Mouse (Mus musculus): Measurements from ENCODE around the gene Pcdh20.

Pcdh20 gene

DNA sequence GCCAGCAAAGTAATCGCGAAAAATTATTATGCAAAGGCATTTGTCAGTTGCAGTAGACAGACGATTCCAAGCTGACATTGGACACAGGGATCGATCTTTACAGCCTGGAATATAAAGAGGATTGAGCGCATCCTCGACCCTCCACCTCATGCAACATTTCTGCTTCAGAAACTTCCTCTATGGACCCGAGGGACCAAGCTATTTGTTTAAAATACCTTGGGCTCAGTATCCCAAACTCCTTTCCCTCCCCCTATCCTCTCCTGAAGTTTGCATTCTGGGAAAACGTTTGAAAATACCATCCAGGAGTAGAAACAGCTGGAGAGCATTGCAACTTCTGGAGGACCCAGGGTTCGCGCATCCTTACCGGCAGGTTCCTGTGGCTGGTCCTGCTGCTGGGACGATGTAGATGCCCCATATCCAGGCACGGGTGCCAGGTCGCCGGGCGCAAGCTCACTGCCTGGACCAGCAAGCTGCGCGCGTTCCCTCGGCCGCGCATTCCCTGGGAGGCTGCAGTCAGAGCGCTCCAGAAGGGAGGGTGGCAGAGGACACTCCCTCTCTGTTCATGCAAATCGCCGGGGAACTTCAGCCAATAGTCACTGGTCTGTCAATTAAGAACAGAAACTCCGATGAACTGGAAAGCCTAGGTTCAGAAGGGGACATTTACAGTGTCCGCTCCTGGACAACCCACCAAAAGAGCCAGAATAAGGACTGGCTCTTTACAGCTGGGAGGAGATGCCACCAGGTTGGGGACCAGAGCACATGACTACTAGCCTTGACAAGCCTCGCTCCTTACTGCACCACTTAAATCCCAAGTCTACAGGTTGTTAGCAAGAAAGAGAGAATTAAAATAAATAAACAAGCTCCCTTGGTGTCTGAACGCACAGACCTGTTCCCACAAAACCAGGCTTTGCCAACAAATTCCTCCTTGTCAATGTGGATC is at the start of gene Pcdh20:
TSS of gene Pcdh20 (minus strand) at position 902 of the 940 bp plus-strand sequence.
- peak; percentile 9 for DNase-seq (ENCODE audit: low spot score)

DNA sequence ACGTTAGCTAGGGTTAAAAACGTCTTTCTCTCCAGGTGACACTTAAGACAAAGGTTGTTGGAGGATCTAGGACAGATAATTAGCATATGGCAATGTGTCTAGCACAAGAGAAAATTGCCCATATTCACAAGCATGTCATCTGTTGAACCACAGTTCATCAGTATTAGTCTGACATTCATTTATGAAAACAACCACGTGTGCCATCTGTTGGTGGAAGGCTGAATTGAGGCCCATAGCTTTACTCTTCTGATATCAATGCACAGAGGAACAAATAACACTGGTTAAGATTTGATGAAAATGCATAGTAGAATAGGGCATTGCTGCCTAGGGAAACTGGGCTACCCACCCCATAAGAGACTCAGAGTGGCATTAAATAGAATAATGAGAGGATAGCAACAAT is 8.7 kb upstream of the Pcdh20 start:
- no peak for DNase-seq (ENCODE audit: low spot score)

DNA sequence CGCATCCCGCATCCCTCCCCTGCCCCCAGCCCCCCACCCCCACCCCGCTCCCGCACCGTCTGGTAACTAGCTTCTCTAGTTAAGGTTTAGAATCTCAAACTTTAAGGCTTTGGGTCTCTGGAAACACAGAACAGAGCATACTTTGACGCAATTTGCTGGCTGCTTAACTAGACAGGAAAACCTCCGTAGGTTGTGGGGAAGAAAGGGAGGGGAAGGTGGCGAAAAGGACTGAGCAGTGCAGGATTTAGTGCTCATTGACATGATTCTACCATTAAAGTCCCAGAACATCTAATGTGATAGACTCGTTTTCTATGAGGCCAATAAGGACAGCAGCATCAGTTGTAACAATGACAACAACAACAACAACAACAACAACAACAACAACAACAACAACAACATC is 1.2 kb downstream of the Pcdh20 start:
- no peak for DNase-seq (ENCODE audit: low spot score)

DNA sequence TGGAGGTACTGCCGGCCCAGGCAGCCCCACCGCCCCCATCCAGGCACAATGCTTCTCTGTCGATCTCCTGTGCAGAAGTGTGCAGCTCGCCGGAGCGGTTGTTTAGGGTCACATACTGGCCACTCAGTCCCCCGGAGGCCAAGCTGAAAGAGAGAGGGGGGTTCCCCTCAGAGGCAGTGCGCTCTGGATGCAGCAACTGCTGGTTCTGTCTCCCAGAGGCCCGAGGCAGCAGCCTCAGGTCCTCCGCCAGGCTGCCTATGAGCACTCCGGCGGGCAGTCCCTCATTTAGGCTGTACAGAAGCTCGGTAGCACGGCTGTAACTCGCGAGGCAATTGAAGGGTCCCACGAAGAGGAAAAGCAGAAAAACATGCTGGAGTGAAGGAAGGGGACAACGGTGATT is 1.8 kb downstream of the Pcdh20 start:
- DNase-seq (ENCODE audit: low spot score), result no peak

DNA sequence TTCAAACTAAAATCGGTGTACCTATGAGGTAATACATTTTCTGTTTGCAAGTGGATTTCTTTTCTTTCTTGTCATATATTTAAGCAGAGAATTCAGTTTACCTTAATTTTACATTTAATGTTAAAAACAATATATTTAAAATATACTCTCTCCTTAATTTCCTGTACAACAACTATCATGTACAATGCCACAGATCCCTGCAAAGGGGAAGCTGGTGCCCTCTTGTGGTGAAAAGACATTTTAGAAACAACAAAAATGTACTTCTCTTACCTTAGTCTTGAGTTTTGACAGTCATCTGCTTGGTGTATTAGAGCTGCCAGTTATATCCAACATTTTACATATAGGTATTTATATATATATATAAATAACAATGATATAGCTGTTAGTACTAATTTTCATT is 4.8 kb downstream of the Pcdh20 start:
- no peak for DNase-seq (ENCODE audit: low spot score)

DNA sequence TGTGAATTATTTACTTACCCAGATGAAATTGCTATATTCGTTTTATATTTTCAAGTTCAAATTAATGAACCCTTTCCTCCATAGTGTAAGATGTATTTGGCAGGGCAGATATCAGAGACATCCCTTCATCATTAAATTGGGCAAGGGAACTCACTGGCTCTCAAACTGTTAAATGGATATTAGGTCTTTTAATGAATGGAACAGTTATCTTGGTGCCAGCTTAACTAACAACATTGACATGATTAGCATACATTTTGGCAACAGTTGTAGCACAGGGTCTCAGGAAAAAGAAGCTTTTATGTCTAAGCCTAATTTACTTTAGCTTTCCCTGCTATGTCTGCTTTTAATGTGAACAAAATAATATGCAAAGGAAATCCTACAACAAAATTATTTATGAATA is 6.8 kb downstream of the Pcdh20 start:
- DNase-seq (ENCODE audit: low spot score), result no peak

DNA sequence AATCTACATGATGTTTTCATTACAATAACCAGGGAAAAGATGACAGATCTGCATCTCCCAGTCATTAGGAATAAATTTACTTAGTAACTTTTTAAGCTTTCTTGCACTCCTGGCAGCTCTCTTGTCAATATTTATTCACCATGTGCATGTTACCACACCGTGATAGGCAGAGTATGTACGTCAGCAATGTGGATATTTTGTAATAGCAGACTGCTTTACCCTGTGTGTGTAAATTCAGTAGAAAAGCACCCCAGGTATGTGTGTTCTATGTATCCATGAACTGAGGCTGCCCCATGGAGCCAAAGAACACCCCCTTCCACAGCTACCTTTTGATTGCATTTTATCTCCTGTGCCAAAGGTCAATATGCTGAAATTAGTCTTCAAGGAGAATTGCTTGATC is 7.8 kb downstream of the Pcdh20 start:
- DNase-seq (ENCODE audit: low spot score), result no peak

DNA sequence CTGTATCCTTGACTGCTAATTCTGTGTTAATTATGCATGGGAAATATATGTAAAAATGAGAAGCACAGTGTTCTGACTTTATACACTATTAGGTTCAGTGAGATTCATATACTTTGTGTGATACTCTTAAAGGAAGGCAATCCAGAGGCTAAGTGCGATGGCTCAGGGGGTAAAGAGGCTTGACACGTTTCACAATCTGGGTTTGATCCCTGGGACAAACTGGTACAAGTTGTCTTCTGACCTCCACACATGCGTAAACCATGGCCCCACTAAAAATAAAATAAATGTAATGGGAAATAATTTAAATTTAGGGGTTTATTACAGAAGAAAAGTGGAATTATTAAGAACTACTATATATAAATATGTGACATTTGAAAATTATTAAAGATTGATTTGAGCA is 8.3 kb downstream of the Pcdh20 start:
- DNase-seq (ENCODE audit: low spot score), result no peak

DNA sequence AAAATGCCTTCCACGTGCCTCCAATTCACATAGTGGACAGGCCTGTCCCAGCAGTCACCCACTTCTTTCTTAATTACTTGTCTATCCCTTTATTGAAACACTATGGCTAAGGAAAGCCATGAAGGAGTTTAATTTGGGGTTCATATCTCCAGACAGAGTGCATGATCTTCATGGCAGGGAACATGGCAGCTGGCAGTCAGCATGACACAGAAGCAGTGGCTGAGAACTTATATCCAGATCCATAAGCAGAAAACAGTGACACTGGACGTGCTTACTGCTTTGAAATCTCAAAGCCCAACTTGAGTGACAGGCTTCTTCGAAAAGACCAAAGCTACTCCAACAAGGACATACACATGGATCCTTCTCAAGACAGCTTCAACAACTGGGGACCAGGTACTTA is 10.5 kb downstream of the Pcdh20 start:
- DNase-seq (ENCODE audit: low spot score), result no peak

DNA sequence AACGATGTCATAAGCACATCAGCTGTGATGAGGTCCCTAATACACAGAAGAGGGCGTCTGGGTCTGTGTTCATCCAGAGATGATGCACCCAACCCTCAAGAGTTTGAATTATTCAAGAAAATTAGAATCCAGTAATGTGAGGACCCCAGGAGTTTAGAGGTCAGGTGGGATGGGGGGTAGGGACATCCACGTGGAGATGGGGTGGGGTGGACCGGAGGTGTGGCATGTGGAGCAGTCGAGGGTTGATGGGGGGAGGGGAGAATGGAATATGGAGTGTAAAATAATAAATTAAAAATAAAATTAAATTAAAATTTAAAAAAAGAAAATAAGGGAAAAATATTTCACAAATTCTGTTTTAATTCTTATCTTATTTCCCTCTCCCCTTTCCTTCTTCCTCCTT is 27.9 kb downstream of the Pcdh20 start:
- DNase-seq (ENCODE audit: low spot score), result no peak

DNA sequence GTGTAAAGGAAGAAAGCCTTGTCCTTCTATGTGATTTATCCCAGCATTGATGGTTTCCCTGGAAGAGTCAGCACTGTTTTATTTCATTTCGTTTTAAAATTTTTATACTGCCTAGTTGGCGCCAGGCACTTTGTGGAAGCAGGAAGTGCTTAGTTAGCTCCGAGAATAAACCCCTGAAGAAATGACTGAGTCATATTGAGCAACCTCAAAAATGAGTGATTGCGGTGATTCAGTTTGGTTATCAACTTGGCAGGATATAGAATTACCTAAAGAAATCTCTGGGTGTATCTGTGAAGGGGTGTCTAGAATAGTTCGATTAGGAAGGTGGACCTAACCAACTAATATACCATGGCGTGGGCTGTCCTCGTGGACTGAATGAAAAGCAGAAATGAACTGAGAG is 41.8 kb downstream of the Pcdh20 start:
- no peak for DNase-seq (ENCODE audit: low spot score)

DNA sequence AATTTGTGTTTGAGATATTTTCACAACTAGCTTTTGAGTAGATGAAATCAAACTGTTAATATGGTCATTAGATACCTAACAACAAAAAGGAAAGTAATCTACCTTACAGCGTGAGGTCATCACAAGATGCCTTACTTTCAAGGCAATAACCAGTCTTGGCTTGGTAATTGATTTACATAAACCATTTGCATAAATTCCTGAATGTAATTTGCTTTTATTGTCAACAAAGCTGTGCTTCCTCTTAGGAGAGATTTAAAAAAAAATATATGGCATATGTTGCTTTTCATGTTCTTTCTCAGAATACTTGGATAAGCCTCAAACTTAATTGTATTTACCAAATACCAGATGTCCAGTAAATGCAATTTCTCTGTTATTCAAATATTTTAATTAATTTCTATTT is 43.8 kb downstream of the Pcdh20 start:
- DNase-seq (ENCODE audit: low spot score), result no peak

Measured in ovary, adult 18-20 months (tissue).